Mouse (Mus musculus) thymus, adult 2 months (tissue): Measurements from ENCODE around the gene Nrp1. TPM values are rescaled to one million over a fixed set of nuclear protein-coding genes. Genes with fewer than 3 reads are reported as not detected.

Experiments used
- DNase-seq: peaks from one replicate; pipeline ENCODE4 v3.0.0; 2021
- H3K27ac ChIP-seq: fragments of 200-500 bp; 2 replicates; pipeline ENCODE4 v1.5.1; 2012; ENCODE audit warnings: low read length, control low read depth; ENCODE audit not compliant: control insufficient read depth, insufficient read depth
- H3K27me3 ChIP-seq: fragments of 200-500 bp; 2 replicates; pipeline ENCODE4 v1.6.1; 2012; ENCODE audit warnings: mild to moderate bottlenecking, low read length, moderate library complexity, mixed read lengths; ENCODE audit not compliant: control insufficient read depth, insufficient read depth
- H3K36me3 ChIP-seq: fragments of 200-500 bp; 2 replicates; pipeline ENCODE4 v1.6.1; 2012; ENCODE audit warnings: mild to moderate bottlenecking, low read length, moderate library complexity; ENCODE audit not compliant: control insufficient read depth, insufficient read depth
- H3K4me1 ChIP-seq: fragments of 200-500 bp; replicated peaks from 2 replicates; pipeline ENCODE4 v1.6.1; 2012; ENCODE audit warnings: low read length; ENCODE audit not compliant: control insufficient read depth, insufficient read depth
- H3K4me3 ChIP-seq: fragments of 200-500 bp; 2 replicates; pipeline ENCODE4 v1.5.1; 2012; ENCODE audit warnings: mild to moderate bottlenecking, low read length, control low read depth, moderate library complexity; ENCODE audit not compliant: control insufficient read depth, insufficient read depth
- CTCF ChIP-seq: fragments of 200-500 bp; IDR thresholded peaks from 2 replicates; pipeline ENCODE4 v1.5.1; 2012; ENCODE audit warnings: mild to moderate bottlenecking, control low read depth, low read length, moderate library complexity, borderline replicate concordance; ENCODE audit not compliant: control insufficient read depth, poor library complexity, insufficient read depth; ENCODE audit errors: extremely low read depth
- POLR2A ChIP-seq: fragments of 200-500 bp; IDR thresholded peaks from 2 replicates; pipeline ENCODE4 v1.6.1; 2012; ENCODE audit warnings: mild to moderate bottlenecking, low read length, control low read depth, moderate library complexity; ENCODE audit not compliant: control insufficient read depth, poor library complexity, insufficient read depth; ENCODE audit errors: extremely low read depth
- WGBS: fragments of 180-500 bp; shearing (Covaris S2); methylation state at CpG from one replicate; pipeline ENCODE4 v1.1.7; 2018; 5-methylcytosine and 5-hydroxymethylcytosine counted together
- polyA plus RNA-seq: library from polyadenylated mRNA; depleted of rRNA; stranded (reverse); fragments of >200 nt; gene quantifications from 2 replicates; pipeline ENCODE4 v1.2.3, GENCODE M21; 2012; rRNA removed

The Nrp1 gene
- polyA plus RNA-seq: 18.4 and 18.9 TPM in 2 replicates

DNA sequence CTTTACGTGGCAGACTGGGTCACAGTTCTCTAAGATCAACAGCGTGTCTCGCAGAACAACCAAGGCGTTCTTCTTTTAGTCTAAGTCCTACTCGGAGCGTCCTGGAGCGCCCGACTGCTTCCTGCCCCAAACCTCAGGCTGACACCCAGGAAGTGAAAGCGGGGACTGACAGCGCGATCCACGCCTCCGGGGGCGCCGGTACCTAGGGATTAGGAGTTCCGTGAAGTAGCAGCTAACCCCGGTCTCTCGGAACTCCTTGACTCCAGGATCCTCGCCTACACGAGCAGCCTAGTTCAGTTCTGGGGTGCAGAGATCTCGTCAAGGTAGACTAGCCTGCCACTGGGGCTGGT is at the start of gene Nrp1:
Gene Nrp1, plus strand, starts transcription at position 199 of the 350 bp plus-strand sequence.
- TF ChIP-seq CTCF (no peak), POLR2A (0 out of 2 replicates have a peak, but pooled peaks have one; percentile 21)
- no peaks in the 10 kb centered on the region for H3K27me3 ChIP-seq
- peak within 1 kb of the TSS; percentile 85 for H3K4me3 ChIP-seq
- no peaks in the 10 kb centered on the region for H3K36me3 ChIP-seq
- peak; percentile 58 for DNase-seq
- peaks cover 16% of the 10 kb centered on the region for H3K4me1 ChIP-seq
- peak within 1 kb of the TSS; percentile 40; the same call in 1 of the 2 replicates for H3K27ac ChIP-seq
- under 1% methylated on average over 21 of the region's 21 CpGs for WGBS

GRCm38 (mm10) chr8:128320797-128321196 is 37.6 kb upstream of the Nrp1 start:
- H3K36me3 ChIP-seq: no peaks in the 10 kb centered on the region

GRCm38 (mm10) chr8:128327281-128327680 is 31.1 kb upstream of the Nrp1 start:
- H3K4me1 ChIP-seq: no peaks in the 10 kb centered on the region
- H3K27ac ChIP-seq: no peak overlapping the region
- H3K27me3 ChIP-seq: no peaks in the 10 kb centered on the region
- H3K4me3 ChIP-seq: no peak overlapping the region
- no peaks in the 10 kb centered on the region for H3K36me3 ChIP-seq
- WGBS: 98% methylated on average over 1 of the region's 1 CpGs
- no peak for DNase-seq
- TF ChIP-seq CTCF: no peak
- TF ChIP-seq POLR2A: no peak

More at GRCm38 (mm10) chr8:128320797-128321196, 37.6 kb upstream of the Nrp1 start:
- Histone ChIP-seq H3K4me1 (no peaks in the 10 kb centered on the region), H3K27ac (no peak overlapping the region), H3K4me3 (no peak overlapping the region), H3K27me3 (no peaks in the 10 kb centered on the region)
- TF ChIP-seq CTCF (no peak), POLR2A (no peak)
- 39% methylated on average over 2 of the region's 2 CpGs for WGBS
- no peak for DNase-seq

- no peaks in the 10 kb centered on the region for H3K27me3 ChIP-seq
- 84% methylated on average over 2 of the region's 2 CpGs for WGBS
- TF ChIP-seq POLR2A: no peak
- no peak for TF ChIP-seq CTCF
- no peak overlapping the region for H3K27ac ChIP-seq
- no peaks in the 10 kb centered on the region for H3K36me3 ChIP-seq
- no peaks in the 10 kb centered on the region for H3K4me1 ChIP-seq
- DNase-seq: no peak
- H3K4me3 ChIP-seq: no peak overlapping the region
These were observed 30.5 kb upstream of the Nrp1 start for GRCm38 (mm10) chr8:128327922-128328321.

GRCm38 (mm10) chr8:128329502-128329901 is 28.9 kb upstream of the Nrp1 start:
- Histone ChIP-seq H3K27me3 (no peaks in the 10 kb centered on the region), H3K27ac (no peak overlapping the region), H3K36me3 (no peaks in the 10 kb centered on the region), H3K4me3 (no peak overlapping the region), H3K4me1 (no peaks in the 10 kb centered on the region)
- 87% methylated on average over 3 of the region's 3 CpGs for WGBS
- DNase-seq: no peak
- no peak for TF ChIP-seq POLR2A
- no peak for TF ChIP-seq CTCF

DNA sequence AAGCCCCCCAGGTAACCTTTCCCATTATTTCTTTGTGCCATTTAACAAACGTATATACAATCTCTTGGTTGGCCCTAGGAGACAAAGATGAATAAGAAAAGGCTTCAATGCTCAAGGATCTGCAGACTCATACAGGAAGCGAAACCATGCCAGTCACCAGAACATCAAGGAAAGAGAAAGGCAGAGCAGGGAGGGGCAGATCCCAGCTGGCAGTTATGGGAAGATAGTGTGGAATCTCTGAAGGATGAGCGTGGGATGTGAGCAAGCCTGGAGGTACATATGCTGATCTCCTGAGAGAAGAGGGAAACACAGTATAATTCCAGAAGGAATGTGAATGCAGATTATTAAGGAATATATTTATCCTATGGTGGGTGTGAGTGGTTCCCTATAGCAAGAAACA is 22.4 kb upstream of the Nrp1 start:
- 89% methylated on average over 3 of the region's 3 CpGs for WGBS
- no peaks in the 10 kb centered on the region for H3K27me3 ChIP-seq

GRCm38 (mm10) chr8:128338951-128339350 is 19.5 kb upstream of the Nrp1 start:
- Histone ChIP-seq H3K27ac (no peak overlapping the region), H3K27me3 (no peaks in the 10 kb centered on the region), H3K4me1 (no peaks in the 10 kb centered on the region), H3K36me3 (no peaks in the 10 kb centered on the region), H3K4me3 (no peak overlapping the region)
- TF ChIP-seq POLR2A: no peak
- no peak for TF ChIP-seq CTCF
- no peak for DNase-seq

More for the DNA sequence above, 22.4 kb upstream of the Nrp1 start:
- H3K4me1 ChIP-seq: no peaks in the 10 kb centered on the region
- DNase-seq: no peak
- H3K36me3 ChIP-seq: no peaks in the 10 kb centered on the region
- no peak overlapping the region for H3K4me3 ChIP-seq
- TF ChIP-seq CTCF: no peak
- no peak for TF ChIP-seq POLR2A
- H3K27ac ChIP-seq: no peak overlapping the region
